Mouse (Mus musculus) forebrain, embryonic 15.5 days (tissue): ENCODE results near the gene Triml2. TPM values are rescaled to one million over a fixed set of nuclear protein-coding genes. Genes with fewer than 3 reads are reported as not detected.

Experiments used
- ATAC-seq: fragments of 200-750 bp; cut with Nextera tagmentation; replicated peaks from 2 replicates; pipeline ENCODE4 v1.8.0; 2017; ENCODE audit warnings: mild to moderate bottlenecking, moderate TSS enrichment, moderate library complexity
- H3K27ac ChIP-seq: fragments of 300-500 bp; sonication (generic); replicated peaks from 2 replicates; pipeline ENCODE4 v1.5.1; 2015; ENCODE audit warnings: mild to moderate bottlenecking, inconsistent platforms
- H3K27me3 ChIP-seq: fragments of 300-500 bp; sonication (generic); 2 replicates; pipeline ENCODE4 v1.6.1; 2015; ENCODE audit warnings: inconsistent platforms
- H3K36me3 ChIP-seq: fragments of 300-500 bp; sonication (generic); 2 replicates; pipeline ENCODE4 v1.6.1; 2015; ENCODE audit warnings: mild to moderate bottlenecking, inconsistent platforms
- H3K4me1 ChIP-seq: fragments of 300-500 bp; sonication (generic); 2 replicates; pipeline ENCODE4 v1.6.1; 2015; ENCODE audit warnings: inconsistent platforms
- H3K4me2 ChIP-seq: fragments of 300-500 bp; sonication (generic); replicated peaks from 2 replicates; pipeline ENCODE4 v1.6.1; 2015; ENCODE audit warnings: mild to moderate bottlenecking, inconsistent platforms
- H3K4me3 ChIP-seq: fragments of 300-500 bp; sonication (generic); 2 replicates; pipeline ENCODE4 v1.5.1; 2015; ENCODE audit warnings: mild to moderate bottlenecking, inconsistent platforms
- H3K9ac ChIP-seq: fragments of 300-500 bp; sonication (generic); replicated peaks from 2 replicates; pipeline ENCODE4 v1.6.1; 2015; ENCODE audit warnings: mild to moderate bottlenecking, inconsistent platforms
- H3K9me3 ChIP-seq: fragments of 300-500 bp; sonication (generic); 2 replicates; pipeline ENCODE4 v1.6.1; 2016; ENCODE audit warnings: inconsistent platforms
- WGBS: fragments of 180-500 bp; shearing (Covaris S2); methylation state at CpG from one replicate; pipeline ENCODE4 v1.1.7; 2015; ENCODE audit warnings: mixed read lengths; 5-methylcytosine and 5-hydroxymethylcytosine counted together
- polyA plus RNA-seq: library from polyadenylated mRNA; unstranded; fragments of >200 nt; fragmentation: Nextera tagmentation; extraction: Ambion mirVana; gene quantifications from 2 replicates; pipeline ENCODE4 v1.2.1, GENCODE M21; 2015

Triml2 gene
- not detected in 2 replicates for polyA plus RNA-seq

DNA sequence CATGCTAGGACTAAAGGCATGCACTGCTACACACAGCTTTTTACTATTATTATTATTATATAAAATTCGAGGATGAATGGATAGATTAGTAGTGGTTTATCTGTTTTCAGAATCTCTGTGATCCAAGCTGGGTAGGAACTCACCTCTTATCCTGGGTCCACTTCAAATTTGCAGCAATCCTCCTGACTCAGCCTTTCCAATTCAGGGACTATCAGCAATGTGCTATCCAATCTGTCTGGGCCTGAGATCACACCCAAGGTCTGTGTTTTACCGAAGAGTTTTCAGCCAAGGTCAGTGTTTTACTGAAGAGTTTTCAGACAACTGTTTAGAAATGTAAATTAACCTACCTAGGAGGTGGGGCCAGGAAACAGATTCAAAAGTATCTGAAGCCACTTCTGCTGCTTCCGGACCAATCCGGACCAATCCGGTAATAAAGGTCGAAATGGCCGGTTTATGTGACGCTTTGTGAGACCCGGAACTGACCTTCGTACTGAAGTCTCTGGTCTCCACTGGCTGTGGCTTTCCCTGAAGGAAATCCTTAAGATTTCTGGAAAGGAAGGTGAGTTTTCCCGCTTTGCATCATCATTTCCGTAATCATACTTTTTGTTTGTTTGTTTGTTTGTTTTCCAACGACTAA lies at the start of gene Triml2:
Triml2 (plus strand) TSS at position 488 of the 637 bp plus-strand sequence.
- ATAC-seq, result no peak
- H3K9ac ChIP-seq, result no peak within 1 kb of the TSS
- H3K27ac ChIP-seq, result no peak within 1 kb of the TSS
- WGBS, result 95% methylated on average over 13 of the region's 13 CpGs
- H3K4me1 ChIP-seq, result no peaks in the 10 kb centered on the region
- no peak within 1 kb of the TSS for H3K4me3 ChIP-seq
- no peaks in the 10 kb centered on the region for H3K36me3 ChIP-seq
- H3K4me2 ChIP-seq, result no peak within 1 kb of the TSS
- no peaks in the 10 kb centered on the region for H3K27me3 ChIP-seq
- no peaks in the 10 kb centered on the region for H3K9me3 ChIP-seq

DNA sequence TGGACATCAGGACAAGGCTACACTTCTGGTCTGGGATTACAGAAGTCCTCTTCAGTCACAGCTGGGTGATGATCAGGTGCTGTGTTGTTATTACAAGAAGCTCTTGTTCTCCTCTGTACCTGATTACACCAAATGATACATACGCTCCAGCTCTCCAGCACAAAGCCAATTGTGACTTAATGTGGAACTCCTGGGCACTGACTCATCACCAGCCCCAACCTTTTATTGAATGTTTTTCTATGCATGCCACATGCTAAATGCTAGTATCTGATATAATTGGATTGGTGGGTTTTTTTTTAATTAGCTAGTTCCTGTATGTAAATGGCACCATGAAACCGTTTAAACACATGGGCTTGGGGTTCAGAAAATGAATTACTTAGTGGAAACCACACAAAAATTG lies 39.0 kb upstream of the Triml2 start, which contains the start of gene Triml1:
Triml1 (minus strand) TSS at position 101 of the 400 bp plus-strand sequence.
- ATAC-seq, result no peak
- H3K4me2 ChIP-seq, result no peak within 1 kb of the TSS
- H3K27ac ChIP-seq, result no peak within 1 kb of the TSS
- H3K9ac ChIP-seq, result no peak within 1 kb of the TSS
- H3K4me3 ChIP-seq, result no peak within 1 kb of the TSS
- no peaks in the 10 kb centered on the region for H3K4me1 ChIP-seq
- 76% methylated on average over 2 of the region's 2 CpGs for WGBS
- no peaks in the 10 kb centered on the region for H3K9me3 ChIP-seq
- H3K36me3 ChIP-seq, result no peaks in the 10 kb centered on the region
- no peaks in the 10 kb centered on the region for H3K27me3 ChIP-seq

DNA sequence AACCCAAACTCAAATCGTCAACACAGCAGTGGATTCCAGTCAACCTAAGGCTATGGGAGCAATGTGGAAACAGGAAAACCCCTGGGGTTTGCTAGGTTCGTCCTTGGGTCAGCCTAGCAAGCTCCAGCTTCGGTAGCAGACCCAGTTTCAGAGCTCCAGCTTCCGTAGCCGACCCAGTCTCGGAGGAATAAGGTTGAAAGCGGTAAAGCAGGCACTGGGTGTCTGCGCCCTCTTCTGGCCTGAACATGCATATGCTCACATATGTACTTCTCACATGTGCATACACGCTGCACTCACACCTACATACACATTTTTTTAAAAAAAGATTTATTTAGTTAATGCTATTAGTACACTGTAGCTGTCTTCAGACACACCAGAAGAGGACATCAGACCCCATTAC lies 31.0 kb upstream of the Triml2 start:
- Histone ChIP-seq H3K27me3 (no peaks in the 10 kb centered on the region), H3K27ac (no peak overlapping the region), H3K4me3 (no peak overlapping the region), H3K9ac (no peak overlapping the region), H3K4me2 (no peak overlapping the region), H3K4me1 (no peaks in the 10 kb centered on the region), H3K36me3 (no peaks in the 10 kb centered on the region), H3K9me3 (no peaks in the 10 kb centered on the region)
- no peak for ATAC-seq
- 92% methylated on average over 9 of the region's 9 CpGs for WGBS

DNA sequence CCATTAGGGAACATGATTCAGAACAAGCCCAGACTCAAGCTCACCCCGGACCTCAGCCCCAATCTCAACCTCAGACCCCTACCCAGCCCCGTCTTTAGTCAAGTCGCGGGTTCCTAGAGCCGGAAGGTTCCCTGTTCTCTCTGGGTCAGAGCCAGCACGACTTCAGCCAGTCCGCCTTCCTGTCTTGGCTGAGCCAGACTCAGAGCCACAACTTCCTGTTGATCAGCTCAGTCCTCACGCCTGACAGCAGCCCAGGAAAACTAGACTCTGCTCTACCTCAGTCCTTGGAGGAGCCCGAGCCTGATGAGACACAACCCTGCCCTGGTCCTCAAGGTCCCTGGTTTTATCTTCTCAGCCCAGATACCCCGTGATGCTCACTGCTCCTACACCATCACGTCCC lies 17.1 kb upstream of the Triml2 start:
- no peak overlapping the region for H3K4me3 ChIP-seq
- no peak for ATAC-seq
- no peaks in the 10 kb centered on the region for H3K27me3 ChIP-seq
- H3K9ac ChIP-seq, result no peak overlapping the region
- no peaks in the 10 kb centered on the region for H3K4me1 ChIP-seq
- WGBS, result 88% methylated on average over 11 of the region's 11 CpGs
- no peaks in the 10 kb centered on the region for H3K9me3 ChIP-seq
- no peak overlapping the region for H3K4me2 ChIP-seq
- no peaks in the 10 kb centered on the region for H3K36me3 ChIP-seq
- H3K27ac ChIP-seq, result no peak overlapping the region

DNA sequence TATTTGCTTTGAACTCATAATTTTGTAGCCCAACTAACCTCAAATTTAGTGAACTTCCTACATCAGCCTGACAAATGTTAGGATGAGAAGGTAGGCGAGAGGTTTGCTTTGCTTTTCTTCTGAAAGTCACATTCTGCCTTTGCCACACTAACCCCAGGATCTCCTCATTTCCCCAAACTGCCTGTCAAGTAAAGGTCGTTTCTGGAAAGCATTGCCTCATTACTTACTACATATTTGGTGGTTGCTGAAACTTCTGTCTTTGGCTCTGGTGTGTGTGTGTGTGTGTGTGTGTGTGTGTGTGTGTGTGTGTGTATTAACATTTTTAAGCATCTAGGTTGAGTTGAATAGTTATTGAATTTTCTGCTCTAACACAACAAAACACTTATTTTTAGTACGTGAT lies 15.9 kb upstream of the Triml2 start:
- H3K36me3 ChIP-seq, result no peaks in the 10 kb centered on the region
- H3K27me3 ChIP-seq, result no peaks in the 10 kb centered on the region
- no peaks in the 10 kb centered on the region for H3K9me3 ChIP-seq
- no peak overlapping the region for H3K27ac ChIP-seq
- no peaks in the 10 kb centered on the region for H3K4me1 ChIP-seq
- no peak for ATAC-seq
- WGBS, result 93% methylated on average over 3 of the region's 3 CpGs
- H3K4me3 ChIP-seq, result no peak overlapping the region
- H3K4me2 ChIP-seq, result no peak overlapping the region
- H3K9ac ChIP-seq, result no peak overlapping the region

- no peaks in the 10 kb centered on the region for H3K36me3 ChIP-seq
- H3K4me3 ChIP-seq, result no peak overlapping the region
- H3K9me3 ChIP-seq, result no peaks in the 10 kb centered on the region
- no peaks in the 10 kb centered on the region for H3K27me3 ChIP-seq
- no peak overlapping the region for H3K27ac ChIP-seq
- H3K4me1 ChIP-seq, result no peaks in the 10 kb centered on the region
- no peak for ATAC-seq
- H3K4me2 ChIP-seq, result no peak overlapping the region
- 97% methylated on average over 4 of the region's 4 CpGs for WGBS
- no peak overlapping the region for H3K9ac ChIP-seq
Measured at GRCm38 (mm10) chr8:43168083-43168482, 12.3 kb upstream of the Triml2 start.

GRCm38 (mm10) chr8:43169249-43169755 lies 11.0 kb upstream of the Triml2 start:
- Histone ChIP-seq H3K27me3 (no peaks in the 10 kb centered on the region), H3K27ac (no peak overlapping the region), H3K36me3 (no peaks in the 10 kb centered on the region), H3K9me3 (no peaks in the 10 kb centered on the region), H3K4me2 (no peak overlapping the region), H3K4me1 (no peaks in the 10 kb centered on the region), H3K4me3 (no peak overlapping the region), H3K9ac (no peak overlapping the region)
- no peak for ATAC-seq
- WGBS, result 74% methylated on average over 6 of the region's 6 CpGs

- no peaks in the 10 kb centered on the region for H3K4me1 ChIP-seq
- no peak overlapping the region for H3K9ac ChIP-seq
- H3K27me3 ChIP-seq, result no peaks in the 10 kb centered on the region
- no peaks in the 10 kb centered on the region for H3K36me3 ChIP-seq
- no peak overlapping the region for H3K4me2 ChIP-seq
- 87% methylated on average over 6 of the region's 6 CpGs for WGBS
- no peak overlapping the region for H3K4me3 ChIP-seq
- H3K9me3 ChIP-seq, result no peaks in the 10 kb centered on the region
- H3K27ac ChIP-seq, result no peak overlapping the region
- ATAC-seq, result no peak
Measured at GRCm38 (mm10) chr8:43176766-43177486, 3.4 kb upstream of the Triml2 start.

- 60% methylated on average over 3 of the region's 3 CpGs for WGBS
Measured at GRCm38 (mm10) chr8:43178263-43178662, 2.1 kb upstream of the Triml2 start.

DNA sequence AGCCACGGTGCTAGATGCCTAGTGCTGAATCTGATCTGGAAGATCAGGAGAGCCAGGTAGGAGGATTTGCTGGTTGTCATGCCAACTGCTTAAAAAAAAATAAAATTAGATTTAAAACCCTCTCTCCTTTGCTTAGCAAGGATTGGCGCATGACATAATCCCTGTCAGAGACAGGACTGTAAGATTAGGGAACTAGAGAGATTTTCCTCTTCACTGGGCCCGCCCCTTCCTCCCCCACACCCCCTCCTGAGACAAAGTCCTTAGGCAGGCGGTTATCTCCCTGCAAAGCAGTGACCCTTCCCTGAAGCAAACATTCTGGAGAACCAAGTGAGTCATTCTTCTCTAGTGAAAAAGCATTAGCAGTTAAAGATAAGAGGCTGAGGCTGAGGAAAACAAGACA lies 1.2 kb upstream of the Triml2 start:
- WGBS, result 53% methylated on average over 4 of the region's 4 CpGs
- no peak for ATAC-seq
- Histone ChIP-seq H3K9ac (no peak overlapping the region), H3K4me2 (no peak overlapping the region), H3K4me3 (no peak overlapping the region), H3K4me1 (no peaks in the 10 kb centered on the region), H3K36me3 (no peaks in the 10 kb centered on the region), H3K27ac (no peak overlapping the region), H3K27me3 (no peaks in the 10 kb centered on the region), H3K9me3 (no peaks in the 10 kb centered on the region)

More at GRCm38 (mm10) chr8:43178263-43178662, 2.1 kb upstream of the Triml2 start:
- no peaks in the 10 kb centered on the region for H3K36me3 ChIP-seq
- no peak for ATAC-seq
- no peaks in the 10 kb centered on the region for H3K27me3 ChIP-seq
- H3K4me2 ChIP-seq, result no peak overlapping the region
- H3K4me1 ChIP-seq, result no peaks in the 10 kb centered on the region
- H3K9me3 ChIP-seq, result no peaks in the 10 kb centered on the region
- H3K9ac ChIP-seq, result no peak overlapping the region
- H3K4me3 ChIP-seq, result no peak overlapping the region
- no peak overlapping the region for H3K27ac ChIP-seq

- Histone ChIP-seq H3K9ac (no peak overlapping the region), H3K4me1 (no peaks in the 10 kb centered on the region), H3K9me3 (no peaks in the 10 kb centered on the region), H3K36me3 (no peaks in the 10 kb centered on the region), H3K4me2 (no peak overlapping the region), H3K27me3 (no peaks in the 10 kb centered on the region), H3K27ac (no peak overlapping the region), H3K4me3 (no peak overlapping the region)
- ATAC-seq, result no peak
- 91% methylated on average over 2 of the region's 2 CpGs for WGBS
Measured at GRCm38 (mm10) chr8:43182281-43182680, 1.9 kb downstream of the Triml2 start.

- no peak overlapping the region for H3K4me2 ChIP-seq
- no peaks in the 10 kb centered on the region for H3K36me3 ChIP-seq
- no peaks in the 10 kb centered on the region for H3K27me3 ChIP-seq
- H3K9ac ChIP-seq, result no peak overlapping the region
- no peaks in the 10 kb centered on the region for H3K9me3 ChIP-seq
- no peak for ATAC-seq
- no peak overlapping the region for H3K27ac ChIP-seq
- no peak overlapping the region for H3K4me3 ChIP-seq
- H3K4me1 ChIP-seq, result no peaks in the 10 kb centered on the region
Measured at GRCm38 (mm10) chr8:43215554-43215953, 35.2 kb downstream of the Triml2 start.
